Mouse (Mus musculus): ENCODE results near the gene Olfr656.

The Olfr656 gene

GRCm38 (mm10) chr7:104624494-104624893 is 10.7 kb downstream of the Olfr656 start, which contains the start of gene Olfr657:
Gene Olfr657, plus strand, starts transcription at chr7:104624794.
- H3K36me3 ChIP-seq (ENCODE audit: insufficient read depth, low read length) = no peaks in the 10 kb centered on the region
- no peak within 1 kb of the TSS for H3K4me3 ChIP-seq (replicated peaks; ENCODE audit: low read length)
- no peaks in the 10 kb centered on the region for H3K4me1 ChIP-seq (replicated peaks; ENCODE audit: low read depth, low read length)
- H3K27me3 ChIP-seq (ENCODE audit: insufficient read depth, low read length) = no peaks in the 10 kb centered on the region
- TF ChIP-seq POU5F1 (IDR thresholded peaks at IDR 0.05; ENCODE audit: borderline replicate concordance, low read length) (no peak), NANOG (IDR thresholded peaks at IDR 0.05; ENCODE audit: borderline replicate concordance, low read length) (no peak), CTCF (conservative IDR thresholded peaks at IDR 0.05; ENCODE audit: low read length) (no peak)
- H3K9me3 ChIP-seq (ENCODE audit: low read length) = no peaks in the 10 kb centered on the region

GRCm38 (mm10) chr7:104646841-104647482 is 33.2 kb downstream of the Olfr656 start, which contains the start of gene Olfr658:
Gene Olfr658, minus strand, starts transcription at chr7:104647305.
- TF ChIP-seq POU5F1 (IDR thresholded peaks at IDR 0.05; ENCODE audit: borderline replicate concordance, low read length) (no peak), CTCF (conservative IDR thresholded peaks at IDR 0.05; ENCODE audit: low read length) (peak; percentile 23; the same call in 1 of the 2 replicates)

GRCm38 (mm10) chr7:104666453-104666852 is 52.7 kb downstream of the Olfr656 start, which contains the start of gene Olfr659:
Gene Olfr659, plus strand, starts transcription at chr7:104666753.
- Histone ChIP-seq H3K4me3 (replicated peaks; ENCODE audit: low read length) (no peak within 1 kb of the TSS), H3K9me3 (ENCODE audit: low read length) (no peaks in the 10 kb centered on the region), H3K36me3 (ENCODE audit: insufficient read depth, low read length) (no peaks in the 10 kb centered on the region), H3K27me3 (ENCODE audit: insufficient read depth, low read length) (no peaks in the 10 kb centered on the region), H3K4me1 (replicated peaks; ENCODE audit: low read depth, low read length) (no peaks in the 10 kb centered on the region)
- no peak for TF ChIP-seq NANOG (IDR thresholded peaks at IDR 0.05; ENCODE audit: borderline replicate concordance, low read length)
- no peak for TF ChIP-seq POU5F1 (IDR thresholded peaks at IDR 0.05; ENCODE audit: borderline replicate concordance, low read length)
- TF ChIP-seq CTCF (conservative IDR thresholded peaks at IDR 0.05; ENCODE audit: low read length) = no peak

More at GRCm38 (mm10) chr7:104646841-104647482, 33.2 kb downstream of the Olfr656 start, which contains the start of gene Olfr658:
- H3K4me1 ChIP-seq (replicated peaks; ENCODE audit: low read depth, low read length) = no peaks in the 10 kb centered on the region
- H3K36me3 ChIP-seq (ENCODE audit: insufficient read depth, low read length) = no peaks in the 10 kb centered on the region
- H3K4me3 ChIP-seq (replicated peaks; ENCODE audit: low read length) = peak within 1 kb of the TSS; percentile 71
- H3K9me3 ChIP-seq (ENCODE audit: low read length) = no peaks in the 10 kb centered on the region
- no peaks in the 10 kb centered on the region for H3K27me3 ChIP-seq (ENCODE audit: insufficient read depth, low read length)

Measured in E14TG2a.4 (cell line).